Mouse (Mus musculus) mammary gland, adult 2 months (tissue): ENCODE data around the gene Zfp874b. TPM values are rescaled to one million over a fixed set of nuclear protein-coding genes. Genes with fewer than 3 reads are reported as not detected.

Experiments
- polyA plus RNA-seq: library from polyadenylated mRNA; depleted of rRNA; stranded (reverse); fragments of >200 nt; gene quantifications from 2 replicates; pipeline ENCODE4 v1.2.3, GENCODE M21; 2012; ENCODE audit warnings: low replicate concordance; rRNA removed

Gene Zfp874b
- polyA plus RNA-seq, result 2.1 and 5.1 TPM in 2 replicates

DNA sequence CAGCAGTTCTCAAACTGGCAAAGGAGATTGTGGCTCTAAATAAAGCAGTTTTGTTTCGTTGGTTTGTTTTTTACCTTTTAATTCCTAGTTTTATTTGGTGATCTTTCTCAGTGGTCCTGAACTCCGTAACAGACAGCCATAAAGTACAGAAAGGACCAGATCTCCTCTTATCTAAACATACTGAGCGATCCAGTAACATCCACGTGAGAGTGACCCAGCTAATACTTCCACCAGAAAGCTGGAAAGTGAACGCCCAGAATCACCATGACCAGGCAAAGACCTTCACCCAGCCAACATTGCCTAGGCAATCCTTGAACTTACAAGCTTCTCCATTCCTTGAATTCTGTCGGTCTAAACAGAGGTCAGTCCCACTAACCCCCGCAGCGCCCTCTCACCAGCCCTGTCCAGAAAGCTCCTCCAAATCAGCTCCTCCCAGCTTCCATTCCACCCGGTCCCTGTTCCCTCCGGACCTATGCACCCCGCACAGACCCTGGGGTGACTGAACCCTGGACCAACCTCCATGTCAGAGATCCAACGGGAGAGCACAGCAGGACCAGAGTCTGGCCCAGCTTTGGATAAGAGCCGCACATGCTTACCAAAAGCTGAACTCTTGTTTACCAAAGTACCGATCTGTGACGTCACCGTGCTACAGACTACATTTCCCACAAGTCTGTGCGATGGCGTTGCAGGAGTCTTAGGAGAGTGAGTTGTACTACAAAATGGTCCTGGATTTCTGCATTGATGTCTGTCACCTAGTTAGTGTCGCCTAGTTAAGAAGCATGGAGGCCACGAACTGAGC, at the start of gene Zfp874b:
TSS of gene Zfp874b (minus strand) at position 634 of the 799 bp plus-strand sequence.

DNA sequence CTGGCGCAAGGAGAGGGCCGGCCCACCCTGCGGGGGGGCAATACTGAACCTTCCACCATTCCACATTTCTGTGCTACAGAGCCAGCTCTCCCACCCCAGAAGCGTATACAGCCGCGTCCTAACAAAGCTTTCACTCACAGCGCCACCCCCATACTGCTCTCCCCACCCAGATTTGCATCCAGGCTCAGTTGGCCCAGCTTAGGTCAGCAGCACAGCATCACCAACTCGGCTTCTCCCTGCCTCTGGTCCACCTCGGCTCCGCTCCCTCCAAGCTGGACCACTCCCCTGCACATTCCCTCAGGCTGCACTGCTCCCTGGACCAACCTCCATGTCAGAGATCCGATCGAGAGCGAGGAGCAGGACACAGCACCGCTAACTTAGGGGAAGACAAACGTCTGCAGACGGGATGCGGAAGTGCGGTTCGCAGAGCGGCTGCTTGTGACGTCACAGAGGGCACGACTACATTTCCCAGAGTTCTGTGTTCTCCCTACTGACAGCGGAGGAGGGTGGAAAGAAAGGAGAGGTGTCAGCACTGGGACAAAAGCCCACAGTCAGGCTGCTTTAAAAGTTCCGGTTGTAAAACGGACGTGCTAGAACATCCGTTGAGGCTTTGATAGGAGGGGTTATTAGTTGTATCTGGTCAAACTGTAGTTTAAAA, 41.8 kb upstream of the Zfp874b start, which contains the start of the genes Gm26965 and Zfp87:
TSS of gene Gm26965 (minus strand) at position 399 of the 658 bp plus-strand sequence.
TSS of gene Zfp87 (minus strand) at position 425 of the 658 bp plus-strand sequence.

DNA sequence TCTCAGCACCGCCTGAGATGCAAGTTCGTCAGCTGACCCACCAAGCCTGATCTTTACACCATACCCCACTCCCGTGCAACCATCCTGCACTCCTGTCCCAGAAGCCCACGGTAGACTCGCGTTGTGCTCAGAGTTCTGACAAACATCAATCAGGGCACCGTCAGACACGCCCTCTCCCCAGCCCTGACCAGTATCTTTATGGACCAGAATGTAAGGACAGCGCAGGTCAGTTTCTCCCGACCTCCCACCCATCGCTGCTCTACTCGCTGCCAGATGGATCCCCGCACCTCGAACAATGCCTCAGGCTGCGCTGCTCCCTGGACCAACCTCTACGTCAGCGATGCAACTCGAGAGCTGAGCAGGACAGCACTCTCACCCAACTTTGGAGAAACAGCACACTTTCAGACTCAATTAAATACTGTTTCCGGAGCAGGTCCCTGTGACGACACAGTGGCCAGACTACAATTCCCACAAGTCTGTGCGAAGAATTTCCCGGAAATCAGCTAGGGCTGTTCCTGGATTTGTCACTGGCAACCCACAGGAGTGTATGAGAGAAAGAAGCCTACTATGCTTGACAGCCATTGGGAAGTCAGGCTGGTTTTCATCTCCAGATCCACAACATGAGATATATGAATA, 16.1 kb upstream of the Zfp874b start, which contains the start of gene Zfp58:
TSS of gene Zfp58 (minus strand) at position 472 of the 636 bp plus-strand sequence.

DNA sequence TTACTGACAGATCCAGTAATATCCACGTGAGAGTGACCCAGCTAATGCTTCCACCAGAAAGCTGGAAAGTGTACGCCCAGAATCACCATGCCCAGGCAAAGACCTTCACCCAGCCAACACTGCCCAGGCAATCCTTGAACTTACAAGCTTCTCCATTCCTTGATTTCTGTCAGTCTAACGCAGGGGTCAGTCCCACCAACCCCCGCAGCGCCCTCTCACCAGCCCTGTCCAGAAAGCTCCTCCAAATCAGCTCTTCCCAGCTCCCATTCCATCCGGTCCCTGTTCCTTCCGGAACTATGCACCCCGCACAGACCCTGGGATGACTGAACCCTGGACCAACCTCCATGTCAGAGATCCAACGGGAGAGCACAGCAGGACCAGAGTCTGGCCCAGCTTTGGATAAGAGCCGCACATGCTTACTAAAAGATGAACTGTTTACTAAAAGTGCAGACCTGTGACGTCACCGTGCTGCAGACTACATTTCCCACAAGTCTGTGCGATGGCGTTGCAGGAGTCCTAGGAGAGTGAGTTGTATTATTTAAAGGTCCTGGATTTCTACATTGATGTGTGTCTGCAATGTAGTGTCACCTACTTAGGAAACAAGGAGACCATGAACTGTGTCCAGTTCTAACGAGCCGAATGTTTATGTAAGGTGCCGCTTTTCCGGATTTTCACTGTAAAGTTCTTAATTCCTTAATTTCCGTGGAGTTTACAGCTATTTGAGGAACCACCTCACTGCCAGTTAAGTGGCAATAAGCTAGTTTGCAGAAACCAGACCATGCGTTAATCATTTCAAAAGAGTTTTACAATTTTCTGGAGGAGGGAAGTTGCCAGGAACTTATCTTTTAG, 32.7 kb downstream of the Zfp874b start, which contains the start of gene Zfp874a:
TSS of gene Zfp874a (minus strand) at position 453 of the 849 bp plus-strand sequence.

Other genes starting within 250 kb of the Zfp874b start
- 0.30 and 0.60 TPM in 2 replicates for gene Zfp458, start 205.8 kb downstream of the Zfp874b start, polyA plus RNA-seq
- 1.1 and 2.2 TPM in 2 replicates for gene Zfp457, start 177.8 kb downstream of the Zfp874b start, polyA plus RNA-seq
- gene Zfp595, start 151.7 kb downstream of the Zfp874b start, polyA plus RNA-seq, result 0.55 and 1.7 TPM in 2 replicates
- gene Gm28044, start 123.7 kb downstream of the Zfp874b start, polyA plus RNA-seq, result 0.34 TPM in 1 of 2 replicates, not detected in the other
- gene Zfp953, start 123.7 kb downstream of the Zfp874b start, polyA plus RNA-seq, result 0.16 and 0.50 TPM in 2 replicates
- 0.24 TPM in 1 of 2 replicates, not detected in the other for gene Gm28041, start 108.5 kb downstream of the Zfp874b start, polyA plus RNA-seq
- 0.18 and 0.37 TPM in 2 replicates for gene Zfp456, start 108.4 kb downstream of the Zfp874b start, polyA plus RNA-seq
- 2.3 and 4.4 TPM in 2 replicates for gene Zfp429, start 84.4 kb downstream of the Zfp874b start, polyA plus RNA-seq
- 0.24 and 0.75 TPM in 2 replicates for gene Zfp459, start 62.8 kb downstream of the Zfp874b start, polyA plus RNA-seq
- 0.55 and 4.1 TPM in 2 replicates for gene Zfp874a, start 32.6 kb downstream of the Zfp874b start, polyA plus RNA-seq
- 0.27 and 1.2 TPM in 2 replicates for gene Zfp58, start 16.3 kb upstream of the Zfp874b start, polyA plus RNA-seq
- gene Gm26965, start 41.9 kb upstream of the Zfp874b start, polyA plus RNA-seq, result not detected in 2 replicates
- gene Zfp87, start 41.9 kb upstream of the Zfp874b start, polyA plus RNA-seq, result 18.0 and 34.5 TPM in 2 replicates
- gene Zfp748, start 69.6 kb upstream of the Zfp874b start, polyA plus RNA-seq, result 1.9 and 2.3 TPM in 2 replicates
- 0.22 and 0.85 TPM in 2 replicates for gene Zfp729b, start 125.4 kb upstream of the Zfp874b start, polyA plus RNA-seq
- 0.17 TPM in 1 of 2 replicates, not detected in the other for gene Gm49345, start 153.5 kb upstream of the Zfp874b start, polyA plus RNA-seq
- gene Zfp729a, start 153.5 kb upstream of the Zfp874b start, polyA plus RNA-seq, result 0.39 and 1.6 TPM in 2 replicates
- gene Zfp738, start 202.8 kb upstream of the Zfp874b start, polyA plus RNA-seq, result 3.0 and 7.4 TPM in 2 replicates
- 0.47 and 1.3 TPM in 2 replicates for gene Zfp65, start 244.9 kb upstream of the Zfp874b start, polyA plus RNA-seq